In the genomic region with DNA sequence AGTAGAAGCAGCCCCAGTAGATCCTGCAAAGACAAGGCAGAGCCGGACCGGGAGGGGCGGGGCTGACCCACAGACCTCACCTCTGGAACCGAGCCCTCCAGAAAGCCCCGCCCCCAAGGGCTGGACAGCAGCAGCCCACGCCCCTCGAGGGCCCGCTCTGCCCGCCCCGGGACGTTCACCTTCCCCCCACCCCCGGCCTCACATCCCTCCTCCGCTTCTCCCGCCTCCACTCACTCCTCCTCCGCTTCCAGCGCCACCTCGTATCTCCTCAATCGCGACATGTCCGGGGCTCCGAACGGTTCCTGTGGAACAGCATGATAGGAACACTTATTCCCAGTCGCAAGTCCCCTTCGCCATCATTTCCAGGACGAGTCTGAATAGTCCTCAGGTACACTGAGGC, we compare ENCODE assay signal across 9 mouse cellular contexts. TPM values are rescaled to one million over a fixed set of nuclear protein-coding genes. Genes with fewer than 3 reads are reported as not detected.
DNase-seq lines count a peak whose midpoint lies in the region; ATAC-seq and TF ChIP-seq lines count a peak whose summit lies in the region.
"Not testable (repeated sequence)": the region's sequence is repeated elsewhere in the genome, so short reads cannot be mapped to it uniquely, and the experiment has no call there.
"Had no signal": no experiment of that assay in that cellular context is flagged by ENCODE, and none has a peak within 500 bp of the region (broad histone marks: within the 10 kb centered on the region; RNA-seq: fewer than 3 reads in every experiment).

No protein-coding gene starts in this region.

- intact Hi-C loops in heart, postnatal 10 days (cut with DNase I) = not testable (repeated sequence)

- not testable (repeated sequence) for TF ChIP-seq CTCF in cerebellum, adult 2 months (IDR thresholded peaks at IDR 0.05; ENCODE audit: borderline replicate concordance, insufficient read depth, low read depth, low read length); kidney, postnatal 0 days (IDR thresholded peaks at IDR 0.05; ENCODE audit: low read depth); lung, adult 2 months (IDR thresholded peaks at IDR 0.05; ENCODE audit: insufficient read depth, low read length)

- 3% methylated on average over 19 of the region's 25 CpGs for WGBS in cerebellum, adult 2 months
- WGBS in forebrain, embryonic 14.5 days = under 1% methylated on average over 16 of the region's 25 CpGs
- under 1% methylated on average over 19 of the region's 25 CpGs for WGBS in kidney, postnatal 0 days
- WGBS in lung, adult 2 months = 2% methylated on average over 23 of the region's 25 CpGs
- WGBS in neural tube, embryonic 12.5 days = 1% methylated on average over 24 of the region's 25 CpGs
- WGBS in stomach, embryonic 16.5 days = under 1% methylated on average over 17 of the region's 25 CpGs

- not testable (repeated sequence) for ATAC-seq in forebrain, embryonic 14.5 days; kidney, postnatal 0 days (replicated peaks; ENCODE audit: low FRiP score, low read depth); neural tube, embryonic 12.5 days (ENCODE audit: low FRiP score, low read depth); stomach, embryonic 16.5 days (ENCODE audit: insufficient read depth, low FRiP score)

- not testable (repeated sequence) for H3K9me3 ChIP-seq in ES-E14 (ENCODE audit: control insufficient read depth, insufficient read depth, low read depth, low read length); forebrain, embryonic 14.5 days (replicated peaks; ENCODE audit: control insufficient read depth, low read length); kidney, postnatal 0 days (replicated peaks; ENCODE audit: low read length); neural tube, embryonic 12.5 days; stomach, embryonic 16.5 days (replicated peaks; ENCODE audit: control insufficient read depth, low read length)

- H3K4me1 ChIP-seq in ES-E14 (ENCODE audit: control insufficient read depth in 2 of 2, insufficient read depth in 2 of 2, low read length in 2 of 2, poor library complexity in 1 of 2); cerebellum, adult 2 months (ENCODE audit: control insufficient read depth, insufficient read depth, low read length); forebrain, embryonic 14.5 days (ENCODE audit: control insufficient read depth, insufficient read depth, low read length); kidney, postnatal 0 days (replicated peaks; ENCODE audit: insufficient read depth, low read length); lung, adult 2 months (ENCODE audit: control insufficient read depth, insufficient read depth, low read length); neural tube, embryonic 12.5 days; stomach, embryonic 16.5 days (ENCODE audit: control insufficient read depth, insufficient read depth, low read length): not testable (repeated sequence)

- H3K36me3 ChIP-seq in ES-E14 (ENCODE audit: control insufficient read depth, insufficient read depth, low read length, poor library complexity, severe bottlenecking); forebrain, embryonic 14.5 days (ENCODE audit: control insufficient read depth, insufficient read depth, low read length); kidney, postnatal 0 days (ENCODE audit: insufficient read depth, low read length); neural tube, embryonic 12.5 days; stomach, embryonic 16.5 days (ENCODE audit: control insufficient read depth, insufficient read depth, low read length): not testable (repeated sequence)

- 0 out of 2 replicates have a peak, but pooled peaks have one; percentile 14 for TF ChIP-seq POLR2A in cerebellum, adult 2 months (IDR thresholded peaks at IDR 0.05; ENCODE audit: borderline replicate concordance, insufficient read depth, low read length)
- peak; percentile 57; the same call in 1 of the 2 replicates for TF ChIP-seq POLR2A in lung, adult 2 months (IDR thresholded peaks at IDR 0.05; ENCODE audit: borderline replicate concordance, extremely low read depth, low read depth, low read length)

- not testable (repeated sequence) for H3K27ac ChIP-seq in ES-E14 (ENCODE audit: insufficient read depth, low read depth, low read length, poor library complexity, severe bottlenecking); cerebellum, adult 2 months (ENCODE audit: insufficient read depth, low read length); forebrain, embryonic 14.5 days (ENCODE audit: low read depth, low read length); kidney, postnatal 0 days; neural tube, embryonic 12.5 days; stomach, embryonic 16.5 days (ENCODE audit: low read length)

- not testable (repeated sequence) for H3K27me3 ChIP-seq in cerebellum, adult 2 months (ENCODE audit: control insufficient read depth, insufficient read depth, low read length); forebrain, embryonic 14.5 days (replicated peaks; ENCODE audit: control insufficient read depth, insufficient read depth, low read length); kidney, postnatal 0 days (ENCODE audit: insufficient read depth, low read length); neural tube, embryonic 12.5 days (replicated peaks); stomach, embryonic 16.5 days (ENCODE audit: control insufficient read depth, insufficient read depth, low read length)

- in situ Hi-C loops in ES-E14 (cut with MboI; ENCODE audit: low sequenced_read_pairs in 2 of 2, unreplicated experiment in 2 of 2) = not testable (repeated sequence)

- peak overlapping the region; percentile 67 to 73 for H3K4me3 ChIP-seq in ES-E14 (ENCODE audit: insufficient read depth in 1 of 2, low read depth in 1 of 2, low read length in 2 of 2, poor library complexity in 1 of 2, severe bottlenecking in 1 of 2)
- H3K4me3 ChIP-seq in cerebellum, adult 2 months (replicated peaks; ENCODE audit: insufficient read depth, low read depth, low read length) = peak overlapping the region; percentile 59
- peak overlapping the region; percentile 38 for H3K4me3 ChIP-seq in forebrain, embryonic 14.5 days (ENCODE audit: low read depth, low read length)
- H3K4me3 ChIP-seq in kidney, postnatal 0 days (replicated peaks; ENCODE audit: low read depth, low read length) = peak overlapping the region; percentile 30
- peak overlapping the region; percentile 63 for H3K4me3 ChIP-seq in lung, adult 2 months (replicated peaks; ENCODE audit: extremely low read depth, low read depth, low read length)
- peak overlapping the region; percentile 48 for H3K4me3 ChIP-seq in neural tube, embryonic 12.5 days
- H3K4me3 ChIP-seq in stomach, embryonic 16.5 days (replicated peaks; ENCODE audit: low read length) = peak overlapping the region; percentile 41

- peak; percentile 63 for DNase-seq in ES-E14 (ENCODE audit: low read depth, low spot score)
- DNase-seq in cerebellum, adult 2 months = peak; percentile 75 to 78
- DNase-seq in forebrain, embryonic 14.5 days (ENCODE audit: low spot score) = peak; percentile 44
- peak; percentile 72 to 74 for DNase-seq in heart, postnatal 10 days
- DNase-seq in kidney, postnatal 0 days (ENCODE audit: low spot score) = peak; percentile 83
- DNase-seq in lung, adult 2 months = peak; percentile 81

- H3K4me2 ChIP-seq in forebrain, embryonic 14.5 days (ENCODE audit: low read length) = peak overlapping the region; percentile 43
- H3K4me2 ChIP-seq in kidney, postnatal 0 days (ENCODE audit: low read length) = peak overlapping the region; percentile 41
- H3K4me2 ChIP-seq in neural tube, embryonic 12.5 days (replicated peaks) = peak overlapping the region; percentile 57
- H3K4me2 ChIP-seq in stomach, embryonic 16.5 days (ENCODE audit: low read depth, low read length) = peak overlapping the region; percentile 48

- peak overlapping the region; percentile 62; the same call in 1 of the 2 replicates for H3K9ac ChIP-seq in ES-E14 (ENCODE audit: insufficient read depth, low read depth, low read length, poor library complexity, severe bottlenecking)
- H3K9ac ChIP-seq in forebrain, embryonic 14.5 days (ENCODE audit: low read length) = peak overlapping the region; percentile 46; the same call in 1 of the 2 replicates
- H3K9ac ChIP-seq in kidney, postnatal 0 days (ENCODE audit: low read depth, low read length) = not testable (repeated sequence)
- peak overlapping the region; percentile 45; the same call in 1 of the 2 replicates for H3K9ac ChIP-seq in neural tube, embryonic 12.5 days
- H3K9ac ChIP-seq in stomach, embryonic 16.5 days (ENCODE audit: low read length) = peak overlapping the region; percentile 56; the same call in 1 of the 2 replicates

RNA-seq across cellular contexts. Expression of gene Ccl27a, which starts 0.5 kb away (rescaled TPM):
- 11.4 and 14.6 TPM in 2 replicates for total RNA-seq in ES-E14 (2012; rRNA removed)
- polyA plus RNA-seq in cerebellum, adult 2 months (2012; rRNA removed) = 236 and 247 TPM in 2 replicates
- polyA plus RNA-seq in forebrain, embryonic 14.5 days (2014; fragmentation: Nextera tagmentation; extraction: Ambion mirVana) = 195 and 200 TPM in 2 replicates
- total RNA-seq in heart, postnatal 10 days (2021) = 10 to 100 TPM; 23.1 to 24.3 TPM
- 39.1 and 42.1 TPM in 2 replicates for polyA plus RNA-seq in kidney, postnatal 0 days (2015; fragmentation: Nextera tagmentation; extraction: Ambion mirVana)
- 34.5 and 43.2 TPM in 2 replicates for polyA plus RNA-seq in lung, adult 2 months (2012; rRNA removed)
- 133 and 136 TPM in 2 replicates for polyA plus RNA-seq in neural tube, embryonic 12.5 days (2016; fragmentation: Nextera tagmentation; extraction: Ambion mirVana)
- 29.9 and 33.6 TPM in 2 replicates for polyA plus RNA-seq in stomach, embryonic 16.5 days (2015; fragmentation: Nextera tagmentation; extraction: Ambion mirVana)

RNA-seq across cellular contexts. Expression of gene Sigmar1, which starts 17.5 kb away (rescaled TPM):
- 198 and 230 TPM in 2 replicates for total RNA-seq in ES-E14 (2012; rRNA removed)
- 65.9 and 71.1 TPM in 2 replicates for polyA plus RNA-seq in cerebellum, adult 2 months (2012; rRNA removed)
- polyA plus RNA-seq in forebrain, embryonic 14.5 days (2014; fragmentation: Nextera tagmentation; extraction: Ambion mirVana) = 49.8 and 54.2 TPM in 2 replicates
- total RNA-seq in heart, postnatal 10 days (2021) = 10 to 100 TPM; 23.8 to 28.6 TPM
- 58.4 and 64.4 TPM in 2 replicates for polyA plus RNA-seq in kidney, postnatal 0 days (2015; fragmentation: Nextera tagmentation; extraction: Ambion mirVana)
- 70.9 and 83.3 TPM in 2 replicates for polyA plus RNA-seq in lung, adult 2 months (2012; rRNA removed)
- 60.7 and 63.7 TPM in 2 replicates for polyA plus RNA-seq in neural tube, embryonic 12.5 days (2016; fragmentation: Nextera tagmentation; extraction: Ambion mirVana)
- polyA plus RNA-seq in stomach, embryonic 16.5 days (2015; fragmentation: Nextera tagmentation; extraction: Ambion mirVana) = 76.9 and 88.4 TPM in 2 replicates

RNA-seq across cellular contexts. Expression of gene Galt, which starts 18.5 kb away (rescaled TPM):
- total RNA-seq in ES-E14 (2012; rRNA removed) = 26.9 and 34.9 TPM in 2 replicates
- polyA plus RNA-seq in cerebellum, adult 2 months (2012; rRNA removed) = 196 and 206 TPM in 2 replicates
- polyA plus RNA-seq in forebrain, embryonic 14.5 days (2014; fragmentation: Nextera tagmentation; extraction: Ambion mirVana) = 23.4 and 25.2 TPM in 2 replicates
- 10 to 100 TPM; 57.7 to 66.1 TPM for total RNA-seq in heart, postnatal 10 days (2021)
- polyA plus RNA-seq in kidney, postnatal 0 days (2015; fragmentation: Nextera tagmentation; extraction: Ambion mirVana) = 72.1 and 75.2 TPM in 2 replicates
- polyA plus RNA-seq in lung, adult 2 months (2012; rRNA removed) = 95.1 and 103 TPM in 2 replicates
- 25.2 and 27.3 TPM in 2 replicates for polyA plus RNA-seq in neural tube, embryonic 12.5 days (2016; fragmentation: Nextera tagmentation; extraction: Ambion mirVana)
- polyA plus RNA-seq in stomach, embryonic 16.5 days (2015; fragmentation: Nextera tagmentation; extraction: Ambion mirVana) = 43.8 and 44.7 TPM in 2 replicates

RNA-seq across cellular contexts. Expression of gene Arid3c, which starts 42.6 kb away (rescaled TPM):
- 0.11 TPM in 1 of 2 replicates, not detected in the other for total RNA-seq in ES-E14 (2012; rRNA removed)
- polyA plus RNA-seq in cerebellum, adult 2 months (2012; rRNA removed) = 0.16 and 0.18 TPM in 2 replicates
- 0.12 and 0.15 TPM in 2 replicates for polyA plus RNA-seq in forebrain, embryonic 14.5 days (2014; fragmentation: Nextera tagmentation; extraction: Ambion mirVana)
- total RNA-seq in heart, postnatal 10 days (2021) = not detected
- polyA plus RNA-seq in kidney, postnatal 0 days (2015; fragmentation: Nextera tagmentation; extraction: Ambion mirVana) = 0.08 and 0.14 TPM in 2 replicates
- not detected in 2 replicates for polyA plus RNA-seq in lung, adult 2 months (2012; rRNA removed)
- 1.4 and 1.5 TPM in 2 replicates for polyA plus RNA-seq in neural tube, embryonic 12.5 days (2016; fragmentation: Nextera tagmentation; extraction: Ambion mirVana)
- polyA plus RNA-seq in stomach, embryonic 16.5 days (2015; fragmentation: Nextera tagmentation; extraction: Ambion mirVana) = not detected in 2 replicates
- polyA plus RNA-seq: gonadal fat pad, adult 2 months had no signal

RNA-seq across cellular contexts. Expression of gene Dctn3, which starts 50.5 kb away (rescaled TPM):
- 87.0 and 90.9 TPM in 2 replicates for total RNA-seq in ES-E14 (2012; rRNA removed)
- 162 and 167 TPM in 2 replicates for polyA plus RNA-seq in cerebellum, adult 2 months (2012; rRNA removed)
- 301 and 330 TPM in 2 replicates for polyA plus RNA-seq in forebrain, embryonic 14.5 days (2014; fragmentation: Nextera tagmentation; extraction: Ambion mirVana)
- total RNA-seq in heart, postnatal 10 days (2021) = 10 to 100 TPM; 85.9 to 92.3 TPM
- 152 and 154 TPM in 2 replicates for polyA plus RNA-seq in kidney, postnatal 0 days (2015; fragmentation: Nextera tagmentation; extraction: Ambion mirVana)
- polyA plus RNA-seq in lung, adult 2 months (2012; rRNA removed) = 44.3 and 45.0 TPM in 2 replicates
- polyA plus RNA-seq in neural tube, embryonic 12.5 days (2016; fragmentation: Nextera tagmentation; extraction: Ambion mirVana) = 225 and 233 TPM in 2 replicates
- 132 TPM in 2 replicates for polyA plus RNA-seq in stomach, embryonic 16.5 days (2015; fragmentation: Nextera tagmentation; extraction: Ambion mirVana)
